Mouse (Mus musculus) testis, adult 2 months (tissue): ENCODE results near the gene Taco1.

Experiments
- CTCF ChIP-seq: fragments of 200-500 bp; IDR thresholded peaks from 2 replicates; pipeline ENCODE4 v1.5.1; 2012; ENCODE audit warnings: low read depth, mild to moderate bottlenecking, inconsistent platforms, low read length, moderate library complexity; ENCODE audit not compliant: control insufficient read depth, insufficient read depth, insufficient replicate concordance
- POLR2A ChIP-seq: fragments of 200-500 bp; IDR thresholded peaks from 2 replicates; pipeline ENCODE4 v1.6.1; 2012; ENCODE audit warnings: low read depth, mild to moderate bottlenecking, inconsistent platforms, low read length, moderate library complexity; ENCODE audit not compliant: control insufficient read depth

DNA sequence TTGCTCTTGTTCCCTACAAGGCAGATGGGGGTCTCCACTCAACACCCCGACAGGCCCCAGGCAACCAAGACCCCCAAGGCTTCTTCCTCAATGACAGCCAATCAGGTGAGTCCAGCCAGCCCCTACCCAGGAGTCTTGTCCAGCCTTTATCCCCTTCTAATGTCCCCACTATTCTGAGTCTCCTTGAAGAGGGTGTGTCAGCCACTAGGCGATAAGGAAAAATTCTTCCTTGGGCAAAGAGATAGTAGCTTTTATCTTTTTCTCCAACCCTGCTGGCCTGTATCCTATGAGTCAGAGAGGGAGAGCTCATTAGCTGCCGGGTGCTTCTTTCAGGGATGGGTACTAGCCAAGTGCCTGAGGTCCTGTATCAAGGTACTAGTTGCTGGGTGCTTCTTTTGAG lies 40.1 kb upstream of the Taco1 start:
- no peak for TF ChIP-seq CTCF
- TF ChIP-seq POLR2A: no peak
